Mouse (Mus musculus) heart, embryonic 12.5 days (tissue): ENCODE data around the gene Nrg3. TPM values are rescaled to one million over a fixed set of nuclear protein-coding genes. Genes with fewer than 3 reads are reported as not detected.
"Not testable (repeated sequence)": the region's sequence is repeated elsewhere in the genome, so short reads cannot be mapped to it uniquely, and the experiment has no call there.

Experiments
- ATAC-seq: fragments of 200-750 bp; cut with Nextera tagmentation; 2 replicates; pipeline ENCODE4 v1.8.0; 2017; ENCODE audit warnings: moderate TSS enrichment, moderate library complexity; ENCODE audit not compliant: insufficient number of reproducible peaks, low FRiP score
- H3K27ac ChIP-seq: fragments of 300-500 bp; sonication (generic); 2 replicates; pipeline ENCODE4 v1.5.1; 2016; ENCODE audit warnings: mild to moderate bottlenecking, moderate library complexity; ENCODE audit not compliant: poor library complexity, severe bottlenecking
- H3K27me3 ChIP-seq: fragments of 300-500 bp; sonication (generic); replicated peaks from 2 replicates; pipeline ENCODE4 v1.6.1; 2016; ENCODE audit warnings: mild to moderate bottlenecking, moderate library complexity
- H3K36me3 ChIP-seq: fragments of 300-500 bp; sonication (generic); 2 replicates; pipeline ENCODE4 v1.6.1; 2016; ENCODE audit warnings: mild to moderate bottlenecking, moderate library complexity
- H3K4me1 ChIP-seq: fragments of 300-500 bp; sonication (generic); replicated peaks from 2 replicates; pipeline ENCODE4 v1.6.1; 2016; ENCODE audit warnings: mild to moderate bottlenecking
- H3K4me2 ChIP-seq: fragments of 300-500 bp; sonication (generic); 2 replicates; pipeline ENCODE4 v1.6.1; 2016; ENCODE audit warnings: mild to moderate bottlenecking, moderate library complexity
- H3K4me3 ChIP-seq: fragments of 300-500 bp; sonication (generic); 2 replicates; pipeline ENCODE4 v1.5.1; 2016; ENCODE audit warnings: mild to moderate bottlenecking
- H3K9ac ChIP-seq: fragments of 300-500 bp; sonication (generic); 2 replicates; pipeline ENCODE4 v1.6.1; 2016; ENCODE audit warnings: mild to moderate bottlenecking, moderate library complexity
- H3K9me3 ChIP-seq: fragments of 300-500 bp; sonication (generic); replicated peaks from 2 replicates; pipeline ENCODE4 v1.6.1; 2016; ENCODE audit warnings: mild to moderate bottlenecking, moderate library complexity
- WGBS: fragments of 180-500 bp; shearing (Covaris S2); methylation state at CpG from one replicate; pipeline ENCODE4 v1.1.7; 2016; 5-methylcytosine and 5-hydroxymethylcytosine counted together
- polyA plus RNA-seq: library from polyadenylated mRNA; unstranded; fragments of >200 nt; fragmentation: Nextera tagmentation; extraction: Ambion mirVana; gene quantifications from 2 replicates; pipeline ENCODE4 v1.2.1, GENCODE M21; 2016

Gene Nrg3
- polyA plus RNA-seq, 1 experiment from 2014 or later, result not detected

DNA sequence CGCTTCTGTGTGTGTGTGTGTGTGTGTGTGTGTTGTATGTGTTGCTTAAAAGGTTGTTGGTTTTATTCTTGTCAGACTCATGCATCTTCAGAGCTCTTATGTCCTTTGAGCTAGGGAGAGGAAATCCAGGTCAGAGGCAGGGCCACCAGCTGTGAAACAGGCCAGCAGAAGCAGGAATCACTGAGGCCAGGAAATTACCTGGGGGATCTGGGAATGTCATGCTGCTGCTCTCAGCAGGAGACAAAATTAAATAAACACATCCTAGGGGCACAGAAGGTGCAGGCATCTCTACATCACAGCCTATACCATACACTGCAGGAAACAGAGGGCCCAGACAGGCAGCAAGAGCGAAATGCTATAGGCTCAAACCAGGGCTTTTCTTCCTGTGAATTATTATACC lies 299.2 kb downstream of the Nrg3 start:
- H3K4me3 ChIP-seq, result no peak overlapping the region
- H3K4me2 ChIP-seq, result no peak overlapping the region
- WGBS, result 54% methylated on average over 2 of the region's 2 CpGs
- H3K27ac ChIP-seq, result no peak overlapping the region
- no peak overlapping the region for H3K9ac ChIP-seq
- H3K4me1 ChIP-seq, result no peaks in the 10 kb centered on the region
- H3K36me3 ChIP-seq, result no peaks in the 10 kb centered on the region
- ATAC-seq, result no peak
- H3K27me3 ChIP-seq, result no peaks in the 10 kb centered on the region
- no peaks in the 10 kb centered on the region for H3K9me3 ChIP-seq

DNA sequence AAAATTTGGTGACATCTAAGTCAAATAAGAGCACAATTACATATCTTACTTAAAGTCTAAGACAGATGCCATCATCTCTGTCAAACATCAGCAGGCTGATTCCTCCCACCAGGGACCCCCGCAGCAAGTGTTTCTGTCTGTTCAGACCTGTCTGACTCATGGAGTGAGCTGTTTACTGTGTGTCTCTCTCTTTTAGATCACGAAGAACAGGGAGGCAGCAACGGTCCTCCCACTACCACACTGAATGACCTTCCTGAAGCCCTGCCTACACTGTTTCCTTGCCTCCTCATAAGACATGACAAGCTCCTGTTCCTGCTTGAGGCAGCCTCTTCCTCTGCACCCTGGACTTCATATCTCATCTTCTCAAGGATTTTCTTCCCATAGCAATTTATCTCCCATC lies 312.7 kb downstream of the Nrg3 start:
- WGBS, result 62% methylated on average over 3 of the region's 3 CpGs
- no peak overlapping the region for H3K4me2 ChIP-seq
- no peak for ATAC-seq
- no peaks in the 10 kb centered on the region for H3K27me3 ChIP-seq
- no peaks in the 10 kb centered on the region for H3K9me3 ChIP-seq
- H3K4me1 ChIP-seq, result no peaks in the 10 kb centered on the region
- no peak overlapping the region for H3K27ac ChIP-seq
- no peak overlapping the region for H3K9ac ChIP-seq
- no peaks in the 10 kb centered on the region for H3K36me3 ChIP-seq
- H3K4me3 ChIP-seq, result no peak overlapping the region

DNA sequence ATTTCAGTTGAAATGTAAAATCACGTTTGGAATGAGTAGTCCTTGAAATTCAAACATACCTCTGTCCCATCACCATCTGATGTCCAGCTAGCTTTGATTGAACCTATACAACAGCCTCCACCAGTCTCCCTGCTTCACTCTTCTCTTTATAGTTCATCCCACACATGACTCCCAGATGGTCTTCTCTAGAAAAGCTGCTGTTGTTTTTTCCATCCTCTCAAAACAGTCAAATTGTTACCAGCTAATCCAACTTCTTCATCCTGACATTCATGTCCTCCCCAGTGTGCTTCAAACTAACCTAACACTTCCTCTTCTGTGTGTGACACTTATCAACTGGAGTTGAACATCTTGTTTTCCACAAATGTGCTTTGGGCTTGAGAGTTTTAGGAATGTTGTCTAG lies 317.4 kb downstream of the Nrg3 start:
- 31% methylated on average over 1 of the region's 1 CpGs for WGBS
- Histone ChIP-seq H3K27ac (no peak overlapping the region), H3K9ac (no peak overlapping the region), H3K36me3 (no peaks in the 10 kb centered on the region), H3K4me3 (no peak overlapping the region), H3K4me1 (no peaks in the 10 kb centered on the region), H3K4me2 (no peak overlapping the region), H3K9me3 (no peaks in the 10 kb centered on the region), H3K27me3 (no peaks in the 10 kb centered on the region)
- ATAC-seq, result no peak

DNA sequence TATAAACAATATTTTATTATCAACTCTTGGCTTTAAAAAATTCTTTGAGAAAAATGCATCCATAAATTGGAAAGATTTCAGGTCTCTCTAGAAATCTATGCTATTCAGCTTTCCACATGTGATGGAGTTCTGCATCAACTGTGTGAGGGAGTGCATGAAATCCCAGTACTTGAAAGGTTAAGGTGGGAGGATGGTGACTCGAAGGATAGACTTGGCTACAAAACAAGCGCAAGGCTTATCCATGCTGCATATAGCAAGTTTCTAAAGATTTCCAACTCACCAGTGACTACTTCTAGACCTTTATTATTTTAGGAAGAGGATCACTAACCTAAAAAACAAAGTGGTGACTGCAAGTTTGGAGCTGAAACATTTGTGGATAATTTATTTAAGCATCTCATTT lies 343.1 kb downstream of the Nrg3 start:
- Histone ChIP-seq H3K27me3 (no peaks in the 10 kb centered on the region), H3K4me3 (no peak overlapping the region), H3K9ac (no peak overlapping the region), H3K27ac (no peak overlapping the region), H3K4me2 (no peak overlapping the region), H3K36me3 (no peaks in the 10 kb centered on the region), H3K4me1 (no peaks in the 10 kb centered on the region), H3K9me3 (no peaks in the 10 kb centered on the region)
- 69% methylated on average over 2 of the region's 2 CpGs for WGBS
- no peak for ATAC-seq

DNA sequence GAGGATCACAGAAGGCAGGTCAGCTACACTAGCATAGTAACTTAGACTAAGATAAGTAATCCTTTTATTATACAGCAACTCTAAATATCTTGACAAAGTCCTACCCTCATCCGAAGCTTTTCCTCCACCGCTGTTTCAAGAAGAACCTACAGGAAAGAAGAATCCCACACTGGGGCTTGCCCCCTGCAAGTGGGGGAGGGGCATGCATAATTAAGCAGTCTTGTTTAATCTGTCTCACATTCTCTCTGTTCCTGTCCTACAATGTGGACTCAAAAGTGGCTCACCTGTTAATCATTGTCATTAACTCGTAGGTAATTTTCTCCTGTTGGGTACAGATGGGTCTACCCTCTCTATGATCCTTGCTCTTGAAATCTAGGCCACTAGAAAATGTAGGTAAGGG lies 354.9 kb downstream of the Nrg3 start:
- Histone ChIP-seq H3K27ac (no peak overlapping the region), H3K27me3 (no peaks in the 10 kb centered on the region), H3K9ac (no peak overlapping the region), H3K4me3 (no peak overlapping the region), H3K36me3 (no peaks in the 10 kb centered on the region), H3K9me3 (no peaks in the 10 kb centered on the region), H3K4me2 (no peak overlapping the region), H3K4me1 (no peaks in the 10 kb centered on the region)
- ATAC-seq, result no peak
- 64% methylated on average over 3 of the region's 3 CpGs for WGBS

DNA sequence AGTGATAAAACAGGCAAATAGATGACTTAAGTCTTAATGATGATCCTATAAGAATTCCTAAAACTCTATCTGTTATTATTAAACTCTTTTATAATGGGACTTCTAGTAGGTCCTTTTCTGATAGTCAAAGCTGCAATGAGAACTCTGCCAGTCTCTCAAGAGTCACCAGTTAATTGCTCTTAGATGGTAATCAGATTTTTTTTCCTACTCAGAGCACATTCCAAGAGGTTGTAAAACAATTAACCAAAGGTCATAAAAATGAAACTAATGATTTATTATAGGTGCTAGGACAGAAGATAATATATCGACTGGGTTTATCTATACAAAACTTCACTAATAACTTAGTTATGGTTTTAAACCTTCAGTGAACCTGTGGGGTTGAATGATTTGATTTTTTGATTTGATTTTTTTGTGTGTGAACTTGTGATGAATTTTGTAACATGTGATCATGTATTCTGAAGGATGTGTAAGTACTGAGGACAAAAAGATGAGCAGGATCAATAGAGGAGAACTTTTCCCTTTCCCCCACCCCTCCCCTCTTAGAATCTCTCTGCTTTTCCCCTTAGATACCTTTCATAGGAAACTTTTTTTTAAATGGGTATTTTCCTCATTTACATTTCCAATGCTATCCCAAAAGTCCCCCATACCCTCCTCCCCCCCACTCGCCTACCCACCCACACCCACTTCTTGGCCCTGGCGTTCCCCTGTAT lies 356.2 kb downstream of the Nrg3 start:
- not testable (repeated sequence) for H3K27me3 ChIP-seq, H3K9ac ChIP-seq, H3K27ac ChIP-seq, H3K9me3 ChIP-seq, H3K4me1 ChIP-seq, H3K4me2 ChIP-seq, H3K36me3 ChIP-seq, H3K4me3 ChIP-seq, ATAC-seq
- WGBS, result 85% methylated on average over 3 of the region's 3 CpGs

DNA sequence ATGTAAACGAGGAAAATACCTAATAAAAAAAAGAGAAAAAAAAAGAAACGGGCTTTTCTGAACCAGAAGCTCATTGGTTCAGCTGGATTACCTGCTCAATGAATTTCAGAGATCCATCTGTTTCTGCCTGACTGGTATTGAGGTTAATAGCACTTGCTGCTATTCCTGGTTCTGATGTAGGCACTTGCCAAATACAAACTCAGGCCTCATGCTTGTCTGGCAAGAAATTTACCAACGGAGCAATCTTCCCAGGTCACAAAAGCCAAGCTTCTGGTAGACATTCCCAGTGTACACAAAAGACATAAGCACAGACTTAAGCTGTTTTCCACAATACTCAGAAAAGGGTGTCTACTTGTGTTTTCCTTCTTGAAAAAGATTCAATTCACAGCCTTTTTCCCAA lies 363.3 kb downstream of the Nrg3 start:
- H3K27me3 ChIP-seq, result no peaks in the 10 kb centered on the region
- ATAC-seq, result no peak
- no peak overlapping the region for H3K4me3 ChIP-seq
- H3K9ac ChIP-seq, result no peak overlapping the region
- no peak overlapping the region for H3K4me2 ChIP-seq
- no peak overlapping the region for H3K27ac ChIP-seq
- H3K9me3 ChIP-seq, result no peaks in the 10 kb centered on the region
- no peaks in the 10 kb centered on the region for H3K36me3 ChIP-seq
- WGBS, result 72% methylated on average over 3 of the region's 3 CpGs
- H3K4me1 ChIP-seq, result no peaks in the 10 kb centered on the region

DNA sequence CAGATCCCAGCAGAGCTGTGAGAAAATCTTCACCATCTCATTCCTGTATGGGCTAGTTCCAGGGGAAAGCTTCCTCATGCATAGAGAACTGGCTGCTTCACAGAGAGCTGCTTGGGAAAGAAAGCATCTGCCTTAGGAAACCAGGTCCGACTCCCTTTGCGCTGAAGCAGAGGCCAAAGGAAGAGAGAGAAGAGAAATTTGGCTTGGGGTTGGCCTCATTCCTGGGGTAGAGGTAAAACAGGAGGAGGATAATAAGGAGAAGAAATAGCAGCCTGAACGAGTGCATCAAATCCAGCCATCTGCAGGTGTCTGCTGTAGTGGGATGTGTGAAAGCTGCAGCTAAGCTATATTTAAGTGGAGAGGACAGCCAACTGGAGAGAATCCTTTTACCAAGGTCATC lies 366.1 kb downstream of the Nrg3 start:
- Histone ChIP-seq H3K9ac (no peak overlapping the region), H3K27ac (no peak overlapping the region), H3K27me3 (no peaks in the 10 kb centered on the region), H3K36me3 (no peaks in the 10 kb centered on the region), H3K4me2 (no peak overlapping the region), H3K4me1 (no peaks in the 10 kb centered on the region), H3K4me3 (no peak overlapping the region), H3K9me3 (no peaks in the 10 kb centered on the region)
- 76% methylated on average over 3 of the region's 3 CpGs for WGBS
- no peak for ATAC-seq

- Histone ChIP-seq H3K36me3 (no peaks in the 10 kb centered on the region), H3K27me3 (no peaks in the 10 kb centered on the region), H3K9ac (no peak overlapping the region), H3K4me2 (no peak overlapping the region), H3K27ac (no peak overlapping the region), H3K4me3 (no peak overlapping the region), H3K4me1 (no peaks in the 10 kb centered on the region), H3K9me3 (no peaks in the 10 kb centered on the region)
- no peak for ATAC-seq
- 58% methylated on average over 1 of the region's 1 CpGs for WGBS
Observed at GRCm38 (mm10) chr14:39095219-39095618, 377.7 kb downstream of the Nrg3 start.

- no peaks in the 10 kb centered on the region for H3K9me3 ChIP-seq
- H3K27me3 ChIP-seq, result no peaks in the 10 kb centered on the region
- no peak overlapping the region for H3K4me2 ChIP-seq
- no peak overlapping the region for H3K4me3 ChIP-seq
- H3K36me3 ChIP-seq, result no peaks in the 10 kb centered on the region
- H3K27ac ChIP-seq, result no peak overlapping the region
- no peak overlapping the region for H3K9ac ChIP-seq
- ATAC-seq, result no peak
- WGBS, result 65% methylated on average over 1 of the region's 1 CpGs
- no peaks in the 10 kb centered on the region for H3K4me1 ChIP-seq
Observed at GRCm38 (mm10) chr14:39079461-39079860, 393.4 kb downstream of the Nrg3 start.

DNA sequence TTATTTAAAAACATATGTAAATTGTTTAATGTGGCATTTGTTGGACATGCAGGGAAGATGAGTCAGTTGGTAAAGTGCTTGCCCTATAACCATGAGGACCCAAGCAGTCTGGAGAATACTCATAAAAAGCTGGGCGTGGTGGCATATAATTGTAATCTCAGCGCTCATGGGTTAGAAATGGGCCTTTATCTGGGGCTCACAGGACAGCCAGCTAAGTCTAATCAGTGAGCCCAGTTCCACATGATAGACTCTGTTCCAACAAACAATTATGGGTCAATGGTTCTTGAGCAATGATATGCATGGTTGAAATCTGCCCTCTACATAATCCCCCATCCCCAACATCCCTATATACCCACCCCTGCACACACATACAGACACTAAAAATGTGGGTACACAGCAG lies 421.3 kb downstream of the Nrg3 start:
- WGBS, result 68% methylated on average over 2 of the region's 2 CpGs
- Histone ChIP-seq H3K9me3 (no peaks in the 10 kb centered on the region), H3K27me3 (no peaks in the 10 kb centered on the region), H3K9ac (no peak overlapping the region), H3K4me2 (no peak overlapping the region), H3K27ac (no peak overlapping the region), H3K36me3 (no peaks in the 10 kb centered on the region), H3K4me3 (no peak overlapping the region), H3K4me1 (no peaks in the 10 kb centered on the region)
- no peak for ATAC-seq

GRCm38 (mm10) chr14:39049021-39049420 lies 423.9 kb downstream of the Nrg3 start:
- WGBS, result 54% methylated on average over 2 of the region's 2 CpGs
- Histone ChIP-seq H3K36me3 (no peaks in the 10 kb centered on the region), H3K27me3 (no peaks in the 10 kb centered on the region), H3K4me2 (no peak overlapping the region), H3K4me3 (no peak overlapping the region), H3K4me1 (no peaks in the 10 kb centered on the region), H3K27ac (no peak overlapping the region), H3K9me3 (no peaks in the 10 kb centered on the region), H3K9ac (no peak overlapping the region)
- no peak for ATAC-seq
